Mouse (Mus musculus): ENCODE measurements around the gene Crybg2.

Crybg2 gene

GRCm38 (mm10) chr4:134138857-134139256 is 78.2 kb downstream of the Crybg2 start:
- no peak for DNase-seq (ENCODE audit: extremely low read depth, insufficient read length, low spot score)

Data from 3134 (cell line).